Mouse (Mus musculus): ENCODE data around the gene Calm1. TPM values are rescaled to one million over a fixed set of nuclear protein-coding genes. Genes with fewer than 3 reads are reported as not detected.

The Calm1 gene
- polyA plus RNA-seq (2015; fragmentation: Nextera tagmentation; extraction: Ambion mirVana): 2,106 and 2,119 TPM in 2 replicates

GRCm38 (mm10) chr12:100198967-100199660 lies at the start of gene Calm1:
Calm1 (plus strand) TSS chr12:100199435.
- Histone ChIP-seq H3K36me3 (ENCODE audit: insufficient read depth, low read length) (peaks cover 10% of the 10 kb centered on the region; the same call in 1 of the 2 replicates), H3K4me3 (ENCODE audit: low read depth, low read length) (peak within 1 kb of the TSS; percentile 98), H3K9ac (replicated peaks; ENCODE audit: low read depth) (peak within 1 kb of the TSS; percentile 88), H3K27me3 (replicated peaks; ENCODE audit: insufficient read depth, low read length) (no peaks in the 10 kb centered on the region), H3K9me3 (ENCODE audit: low read length) (no peaks in the 10 kb centered on the region), H3K4me1 (ENCODE audit: insufficient read depth, low read depth, low read length) (0 out of 2 replicates have a peak, but pooled peaks cover 7% of the 10 kb centered on the region), H3K4me2 (replicated peaks; ENCODE audit: low read depth, low read length) (peak within 1 kb of the TSS; percentile 88), H3K27ac (ENCODE audit: low read length) (peak within 1 kb of the TSS; percentile 91)
- WGBS: under 1% methylated on average over 57 of the region's 58 CpGs
- ATAC-seq (peak; percentile 84), DNase-seq (ENCODE audit: low spot score) (peak; percentile 96)
- TF ChIP-seq CTCF (IDR thresholded peaks at IDR 0.05) (peak; percentile 39; the same call in 1 of the 2 replicates), EP300 (IDR thresholded peaks at IDR 0.05) (no peak)

- Histone ChIP-seq H3K27me3 (replicated peaks; ENCODE audit: insufficient read depth, low read length) (no peaks in the 10 kb centered on the region), H3K9me3 (ENCODE audit: low read length) (no peaks in the 10 kb centered on the region), H3K4me3 (ENCODE audit: low read depth, low read length) (no peak overlapping the region), H3K27ac (ENCODE audit: low read length) (no peak overlapping the region), H3K9ac (replicated peaks; ENCODE audit: low read depth) (no peak overlapping the region), H3K36me3 (ENCODE audit: insufficient read depth, low read length) (peaks cover 18% of the 10 kb centered on the region), H3K4me2 (replicated peaks; ENCODE audit: low read depth, low read length) (no peak overlapping the region), H3K4me1 (ENCODE audit: insufficient read depth, low read depth, low read length) (no peaks in the 10 kb centered on the region)
- 90% methylated on average over 7 of the region's 7 CpGs for WGBS
- TF ChIP-seq CTCF (IDR thresholded peaks at IDR 0.05): no peak
- TF ChIP-seq EP300 (IDR thresholded peaks at IDR 0.05): no peak
- ATAC-seq: no peak
- no peak for DNase-seq (ENCODE audit: low spot score)
These were observed 46.8 kb upstream of the Calm1 start for GRCm38 (mm10) chr12:100152466-100152865.

DNA sequence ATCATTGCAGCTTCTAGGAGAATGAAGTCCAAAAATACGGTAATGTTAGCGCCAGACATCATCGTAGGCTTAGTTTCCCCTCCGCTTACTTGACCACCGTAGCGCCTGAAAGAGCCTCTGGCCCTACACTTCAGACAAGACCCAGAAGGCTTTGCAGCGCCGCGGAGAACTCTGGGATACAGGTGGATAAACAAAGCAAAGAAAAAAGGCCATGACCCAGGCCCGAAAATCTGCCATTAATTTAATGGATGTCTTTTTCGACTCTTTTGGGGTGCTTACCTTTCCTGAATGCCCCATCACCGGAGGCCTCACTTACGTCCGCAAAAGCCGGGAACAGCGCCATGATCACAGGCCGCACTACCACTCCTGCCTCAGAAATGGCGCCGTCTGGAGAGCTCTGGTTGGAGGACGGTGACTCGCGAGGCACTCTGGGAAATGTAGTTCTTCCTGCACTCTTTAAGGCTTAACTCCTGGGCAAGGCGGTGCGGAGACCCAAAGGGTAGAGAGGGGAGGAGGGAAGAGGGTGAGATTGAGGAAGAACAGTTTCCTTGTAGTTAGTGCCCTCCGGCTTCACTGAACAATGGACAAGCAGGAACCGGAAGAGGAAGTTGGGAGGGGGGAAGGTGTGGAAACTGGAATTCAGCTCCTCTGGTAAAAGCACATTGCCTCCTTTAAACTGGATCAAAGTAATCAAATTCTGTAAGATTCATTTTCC lies 39.8 kb upstream of the Calm1 start, which contains the start of gene Nrde2:
Nrde2 (minus strand) TSS at position 393 of the 715 bp plus-strand sequence.
- Histone ChIP-seq H3K36me3 (ENCODE audit: insufficient read depth, low read length) (no peaks in the 10 kb centered on the region), H3K9ac (replicated peaks; ENCODE audit: low read depth) (peak within 1 kb of the TSS; percentile 61), H3K4me3 (ENCODE audit: low read depth, low read length) (peak within 1 kb of the TSS; percentile 53), H3K27me3 (replicated peaks; ENCODE audit: insufficient read depth, low read length) (no peaks in the 10 kb centered on the region), H3K9me3 (ENCODE audit: low read length) (no peaks in the 10 kb centered on the region), H3K4me1 (ENCODE audit: insufficient read depth, low read depth, low read length) (peaks cover 5% of the 10 kb centered on the region; the same call in 1 of the 2 replicates), H3K4me2 (replicated peaks; ENCODE audit: low read depth, low read length) (peak within 1 kb of the TSS; percentile 71), H3K27ac (ENCODE audit: low read length) (peak within 1 kb of the TSS; percentile 75)
- TF ChIP-seq EP300 (IDR thresholded peaks at IDR 0.05): peak; percentile 55
- peak; percentile 30 for TF ChIP-seq CTCF (IDR thresholded peaks at IDR 0.05)
- ATAC-seq (peak; percentile 99), DNase-seq (ENCODE audit: low spot score) (peak; percentile 98)
- under 1% methylated on average over 26 of the region's 26 CpGs for WGBS

DNA sequence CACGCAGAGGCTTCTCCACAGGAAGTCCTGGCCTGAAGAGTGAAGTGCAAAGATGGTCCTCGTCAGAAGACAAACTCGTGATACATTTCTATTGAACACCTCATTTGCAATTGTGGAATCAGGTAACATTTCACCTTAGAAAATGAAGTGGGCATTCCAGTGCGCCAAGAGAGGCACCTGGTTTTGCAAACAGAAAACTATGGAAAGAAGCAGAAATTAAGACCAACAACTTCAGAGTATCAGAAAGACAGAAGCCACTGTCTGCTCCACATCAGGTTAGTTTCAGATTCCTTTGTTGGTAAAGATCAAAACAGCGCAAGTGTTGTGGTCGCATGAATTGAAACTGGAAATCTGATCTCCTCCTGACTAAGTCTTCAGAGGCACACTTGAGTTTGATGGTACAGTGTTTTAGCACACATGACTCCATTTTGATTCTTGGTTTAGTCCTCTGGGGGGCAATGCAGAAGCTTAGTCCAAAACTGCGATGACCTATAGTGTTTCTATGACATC lies 34.2 kb upstream of the Calm1 start:
- H3K4me3 ChIP-seq (ENCODE audit: low read depth, low read length): no peak overlapping the region
- H3K27ac ChIP-seq (ENCODE audit: low read length): no peak overlapping the region
- DNase-seq (ENCODE audit: low spot score) (no peak), ATAC-seq (no peak)
- peaks cover 3% of the 10 kb centered on the region; the same call in 1 of the 2 replicates for H3K4me1 ChIP-seq (ENCODE audit: insufficient read depth, low read depth, low read length)
- no peaks in the 10 kb centered on the region for H3K36me3 ChIP-seq (ENCODE audit: insufficient read depth, low read length)
- no peaks in the 10 kb centered on the region for H3K27me3 ChIP-seq (replicated peaks; ENCODE audit: insufficient read depth, low read length)
- H3K4me2 ChIP-seq (replicated peaks; ENCODE audit: low read depth, low read length): no peak overlapping the region
- WGBS: 64% methylated on average over 7 of the region's 7 CpGs
- no peak overlapping the region for H3K9ac ChIP-seq (replicated peaks; ENCODE audit: low read depth)
- no peaks in the 10 kb centered on the region for H3K9me3 ChIP-seq (ENCODE audit: low read length)
- TF ChIP-seq EP300 (IDR thresholded peaks at IDR 0.05) (no peak), CTCF (IDR thresholded peaks at IDR 0.05) (no peak)

GRCm38 (mm10) chr12:100166177-100166576 lies 33.1 kb upstream of the Calm1 start:
- DNase-seq (ENCODE audit: low spot score): peak; percentile 75
- peak; percentile 43 for ATAC-seq

GRCm38 (mm10) chr12:100166939-100167338 lies 32.3 kb upstream of the Calm1 start:
- WGBS: 71% methylated on average over 8 of the region's 8 CpGs
- H3K4me3 ChIP-seq (ENCODE audit: low read depth, low read length): no peak overlapping the region
- no peak overlapping the region for H3K4me2 ChIP-seq (replicated peaks; ENCODE audit: low read depth, low read length)
- H3K36me3 ChIP-seq (ENCODE audit: insufficient read depth, low read length): no peaks in the 10 kb centered on the region
- H3K27ac ChIP-seq (ENCODE audit: low read length): no peak overlapping the region
- DNase-seq (ENCODE audit: low spot score): no peak
- no peak overlapping the region for H3K9ac ChIP-seq (replicated peaks; ENCODE audit: low read depth)
- ATAC-seq: no peak
- TF ChIP-seq EP300 (IDR thresholded peaks at IDR 0.05) (no peak), CTCF (IDR thresholded peaks at IDR 0.05) (no peak)
- H3K9me3 ChIP-seq (ENCODE audit: low read length): no peaks in the 10 kb centered on the region
- H3K27me3 ChIP-seq (replicated peaks; ENCODE audit: insufficient read depth, low read length): no peaks in the 10 kb centered on the region
- H3K4me1 ChIP-seq (ENCODE audit: insufficient read depth, low read depth, low read length): peaks cover 3% of the 10 kb centered on the region; the same call in 1 of the 2 replicates

More at GRCm38 (mm10) chr12:100166177-100166576, 33.1 kb upstream of the Calm1 start:
- H3K4me2 ChIP-seq (replicated peaks; ENCODE audit: low read depth, low read length): no peak overlapping the region
- H3K36me3 ChIP-seq (ENCODE audit: insufficient read depth, low read length): no peaks in the 10 kb centered on the region
- no peak overlapping the region for H3K4me3 ChIP-seq (ENCODE audit: low read depth, low read length)
- no peaks in the 10 kb centered on the region for H3K9me3 ChIP-seq (ENCODE audit: low read length)
- no peaks in the 10 kb centered on the region for H3K27me3 ChIP-seq (replicated peaks; ENCODE audit: insufficient read depth, low read length)
- H3K27ac ChIP-seq (ENCODE audit: low read length): no peak overlapping the region
- peaks cover 3% of the 10 kb centered on the region; the same call in 1 of the 2 replicates for H3K4me1 ChIP-seq (ENCODE audit: insufficient read depth, low read depth, low read length)
- H3K9ac ChIP-seq (replicated peaks; ENCODE audit: low read depth): no peak overlapping the region
- WGBS: 14% methylated on average over 3 of the region's 3 CpGs
- TF ChIP-seq EP300 (IDR thresholded peaks at IDR 0.05): no peak
- TF ChIP-seq CTCF (IDR thresholded peaks at IDR 0.05): peak; percentile 76
